Mouse (Mus musculus) midbrain, embryonic 14.5 days (tissue): ENCODE results near the gene Prrt1. TPM values are rescaled to one million over a fixed set of nuclear protein-coding genes. Genes with fewer than 3 reads are reported as not detected.

Source experiments
- ATAC-seq: fragments of 200-750 bp; cut with Nextera tagmentation; 2 replicates; pipeline ENCODE4 v1.8.0; 2017; ENCODE audit warnings: moderate number of reproducible peaks, moderate library complexity; ENCODE audit not compliant: low FRiP score, low TSS enrichment
- DNase-seq: peaks from one replicate; pipeline ENCODE4 v3.0.0-alpha.2; 2015
- H3K27ac ChIP-seq: fragments of 300-500 bp; sonication (generic); replicated peaks from 2 replicates; pipeline ENCODE4 v1.5.1; 2014; ENCODE audit warnings: mild to moderate bottlenecking, low read depth, low read length, moderate library complexity
- H3K27me3 ChIP-seq: fragments of 300-500 bp; sonication (generic); 2 replicates; pipeline ENCODE4 v1.6.1; 2014; ENCODE audit warnings: low read length, control low read depth, mixed read lengths; ENCODE audit not compliant: control insufficient read depth, insufficient read depth
- H3K36me3 ChIP-seq: fragments of 300-500 bp; sonication (generic); 2 replicates; pipeline ENCODE4 v1.6.1; 2014; ENCODE audit warnings: low read length, control low read depth; ENCODE audit not compliant: control insufficient read depth, insufficient read depth
- H3K4me1 ChIP-seq: fragments of 300-500 bp; sonication (generic); 2 replicates; pipeline ENCODE4 v1.6.1; 2014; ENCODE audit warnings: mild to moderate bottlenecking, antibody characterized with exemption, low read length, control low read depth; ENCODE audit not compliant: control insufficient read depth, insufficient read depth
- H3K4me2 ChIP-seq: fragments of 300-500 bp; sonication (generic); 2 replicates; pipeline ENCODE4 v1.6.1; 2014; ENCODE audit warnings: mild to moderate bottlenecking, low read length, moderate library complexity
- H3K4me3 ChIP-seq: fragments of 300-500 bp; sonication (generic); replicated peaks from 2 replicates; pipeline ENCODE4 v1.5.1; 2014; ENCODE audit warnings: low read depth, low read length
- H3K9ac ChIP-seq: fragments of 300-500 bp; sonication (generic); replicated peaks from 2 replicates; pipeline ENCODE4 v1.6.1; 2014; ENCODE audit warnings: mild to moderate bottlenecking, low read length, moderate library complexity
- H3K9me3 ChIP-seq: fragments of 300-500 bp; sonication (generic); 2 replicates; pipeline ENCODE4 v1.6.1; 2016; ENCODE audit warnings: low read length, control low read depth, mixed read lengths; ENCODE audit not compliant: control insufficient read depth
- WGBS: fragments of 180-500 bp; shearing (Covaris S2); extraction: QIAGEN DNeasy Blood & Tissue Kit; methylation state at CpG from one replicate; pipeline ENCODE4 v1.1.7; 2014; 5-methylcytosine and 5-hydroxymethylcytosine counted together
- polyA plus RNA-seq: library from polyadenylated mRNA; unstranded; fragments of >200 nt; fragmentation: Nextera tagmentation; extraction: Ambion mirVana; gene quantifications from 2 replicates; pipeline ENCODE4 v1.2.1, GENCODE M21; 2014

The Prrt1 gene
- polyA plus RNA-seq: 12.4 and 13.6 TPM in 2 replicates

DNA sequence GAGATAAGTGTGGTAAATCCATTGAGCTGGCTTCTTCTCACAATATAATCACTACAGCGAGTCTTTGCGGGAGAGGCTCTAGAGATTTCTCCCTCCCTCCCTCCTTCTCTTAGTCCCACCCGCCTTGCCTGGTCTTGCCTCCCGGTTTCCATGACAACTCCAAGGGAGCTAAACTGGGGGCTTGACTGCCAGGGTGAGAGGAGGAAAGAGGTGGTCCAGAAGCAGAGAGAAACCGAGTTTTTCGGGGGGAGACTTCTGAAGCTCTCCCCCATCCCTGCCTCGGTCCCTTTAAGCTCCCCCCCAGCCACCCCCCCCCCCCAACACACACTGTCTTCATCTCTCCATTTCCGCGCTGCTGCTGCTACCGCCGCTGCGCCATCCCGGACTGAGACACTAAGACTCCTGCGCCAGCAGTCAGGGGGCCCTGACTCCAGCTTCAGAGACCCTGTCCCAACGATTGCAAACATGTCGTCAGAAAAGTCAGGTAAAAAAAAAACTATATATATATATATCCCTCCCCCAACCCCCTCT, at the start of gene Prrt1:
Gene Prrt1 (plus strand): TSS at position 313 of the 531 bp plus-strand sequence.
- ATAC-seq (peak; percentile 49; the same call in 1 of the 2 replicates), DNase-seq (peak; percentile 89)
- no peaks in the 10 kb centered on the region for H3K9me3 ChIP-seq
- peak within 1 kb of the TSS; percentile 68 for H3K9ac ChIP-seq
- no peaks in the 10 kb centered on the region for H3K36me3 ChIP-seq
- peaks cover 14% of the 10 kb centered on the region; the same call in 1 of the 2 replicates for H3K27me3 ChIP-seq
- WGBS: under 1% methylated on average over 16 of the region's 16 CpGs
- peaks cover 53% of the 10 kb centered on the region for H3K4me1 ChIP-seq
- peak within 1 kb of the TSS; percentile 71 for H3K4me3 ChIP-seq
- H3K4me2 ChIP-seq: peak within 1 kb of the TSS; percentile 90
- H3K27ac ChIP-seq: peak within 1 kb of the TSS; percentile 93

DNA sequence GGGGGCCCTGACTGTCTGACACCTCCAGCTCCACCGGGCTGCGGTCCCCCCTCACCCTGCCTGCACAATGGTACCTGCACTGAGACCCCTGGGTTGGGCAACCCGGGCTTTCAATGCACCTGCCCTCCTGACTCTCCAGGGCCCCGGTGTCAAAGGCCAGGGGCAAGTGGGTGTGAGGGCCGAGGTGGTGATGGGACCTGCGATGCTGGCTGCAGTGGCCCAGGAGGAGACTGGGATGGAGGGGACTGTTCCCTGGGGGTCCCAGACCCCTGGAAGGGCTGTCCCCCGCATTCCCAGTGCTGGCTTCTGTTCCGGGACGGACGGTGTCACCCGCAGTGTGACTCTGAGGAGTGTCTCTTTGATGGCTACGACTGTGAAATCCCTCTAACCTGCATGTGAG, 46.8 kb upstream of the Prrt1 start:
- H3K27me3 ChIP-seq: no peaks in the 10 kb centered on the region
- no peak for ATAC-seq
- peaks cover 14% of the 10 kb centered on the region for H3K4me1 ChIP-seq
- no peak for DNase-seq
- no peak overlapping the region for H3K4me2 ChIP-seq
- no peaks in the 10 kb centered on the region for H3K36me3 ChIP-seq
- 88% methylated on average over 12 of the region's 12 CpGs for WGBS
- no peaks in the 10 kb centered on the region for H3K9me3 ChIP-seq
- no peak overlapping the region for H3K4me3 ChIP-seq
- no peak overlapping the region for H3K9ac ChIP-seq
- H3K27ac ChIP-seq: no peak overlapping the region

- Histone ChIP-seq H3K36me3 (no peaks in the 10 kb centered on the region), H3K9ac (no peak overlapping the region), H3K4me3 (no peak overlapping the region), H3K9me3 (no peaks in the 10 kb centered on the region), H3K4me2 (no peak overlapping the region), H3K27me3 (no peaks in the 10 kb centered on the region), H3K27ac (no peak overlapping the region), H3K4me1 (peaks cover 20% of the 10 kb centered on the region)
- DNase-seq (no peak), ATAC-seq (no peak)
- 60% methylated on average over 7 of the region's 7 CpGs for WGBS
Observed at GRCm38 (mm10) chr17:34583397-34583796, 45.9 kb upstream of the Prrt1 start.

- Histone ChIP-seq H3K4me2 (no peak overlapping the region), H3K27me3 (no peaks in the 10 kb centered on the region), H3K9me3 (no peaks in the 10 kb centered on the region), H3K4me3 (no peak overlapping the region), H3K27ac (no peak overlapping the region), H3K4me1 (peaks cover 24% of the 10 kb centered on the region), H3K36me3 (no peaks in the 10 kb centered on the region), H3K9ac (no peak overlapping the region)
- DNase-seq (no peak), ATAC-seq (no peak)
- 83% methylated on average over 8 of the region's 8 CpGs for WGBS
Observed at GRCm38 (mm10) chr17:34583819-34584218, 45.5 kb upstream of the Prrt1 start.

DNA sequence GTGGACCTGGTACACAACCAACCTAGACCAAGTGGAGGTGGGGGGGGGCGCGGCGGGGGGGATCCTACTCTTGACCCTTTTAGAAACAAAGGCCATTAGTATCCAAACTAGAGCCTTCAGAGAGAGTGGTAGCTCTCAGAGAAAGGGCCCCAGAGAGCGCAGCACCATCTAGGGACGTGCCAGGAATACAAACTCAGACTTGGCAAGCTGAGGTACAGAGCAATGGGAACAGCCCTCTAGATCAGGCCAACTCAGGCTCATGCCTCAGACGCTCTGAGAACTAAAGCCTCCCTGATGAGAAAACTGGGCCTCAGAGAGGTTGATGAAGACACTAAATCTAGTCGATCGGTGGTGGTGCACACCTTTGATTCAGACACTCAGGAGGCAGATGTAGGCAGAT, 44.2 kb upstream of the Prrt1 start:
- H3K36me3 ChIP-seq: no peaks in the 10 kb centered on the region
- H3K27me3 ChIP-seq: no peaks in the 10 kb centered on the region
- ATAC-seq (no peak), DNase-seq (no peak)
- H3K27ac ChIP-seq: peak overlapping the region; percentile 99; the same call in 1 of the 2 replicates
- H3K9ac ChIP-seq: no peak overlapping the region
- H3K9me3 ChIP-seq: no peaks in the 10 kb centered on the region
- 87% methylated on average over 8 of the region's 8 CpGs for WGBS
- no peak overlapping the region for H3K4me3 ChIP-seq
- peaks cover 30% of the 10 kb centered on the region for H3K4me1 ChIP-seq
- no peak overlapping the region for H3K4me2 ChIP-seq

DNA sequence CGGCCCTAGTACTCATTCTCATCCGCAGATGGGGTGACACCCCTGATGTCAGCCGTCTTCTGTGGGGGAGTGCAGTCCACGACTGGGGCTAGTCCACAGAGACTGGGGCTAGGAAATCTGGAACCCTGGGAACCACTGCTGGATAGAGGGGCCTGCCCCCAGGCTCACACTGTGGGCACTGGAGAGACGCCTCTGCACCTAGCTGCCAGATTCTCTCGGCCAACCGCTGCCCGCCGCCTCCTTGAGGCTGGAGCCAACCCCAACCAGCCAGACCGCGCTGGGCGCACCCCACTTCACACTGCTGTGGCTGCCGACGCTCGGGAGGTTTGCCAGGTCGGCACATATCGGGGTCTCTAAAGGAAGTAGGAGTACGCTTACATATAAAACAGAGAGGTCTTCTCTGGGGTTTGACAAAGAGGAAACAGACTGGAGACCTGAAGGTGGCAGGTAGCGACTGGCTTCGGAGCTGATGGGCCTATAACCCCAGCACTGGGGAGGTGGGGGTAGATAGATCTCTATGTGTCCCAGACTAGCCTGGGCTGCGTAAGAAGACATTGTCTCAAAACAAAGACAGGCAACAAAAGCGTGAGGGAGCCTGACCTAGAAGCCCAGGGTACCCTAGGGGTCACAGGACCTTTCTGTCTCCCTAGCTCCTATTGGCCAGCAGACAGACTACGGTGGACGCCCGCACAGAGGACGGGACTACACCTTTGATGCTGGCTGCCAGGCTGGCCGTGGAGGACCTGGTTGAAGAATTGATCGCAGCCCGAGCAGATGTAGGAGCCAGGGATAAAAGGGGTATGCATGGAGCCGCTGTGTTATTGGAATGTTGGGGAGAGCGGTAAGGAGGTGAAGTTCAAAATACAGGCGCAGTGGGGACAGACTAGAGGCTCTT, 43.2 kb upstream of the Prrt1 start:
- 12% methylated on average over 32 of the region's 32 CpGs for WGBS
- Histone ChIP-seq H3K27ac (peak overlapping the region; percentile 99), H3K27me3 (no peaks in the 10 kb centered on the region), H3K36me3 (no peaks in the 10 kb centered on the region), H3K9me3 (no peaks in the 10 kb centered on the region), H3K4me1 (peaks cover 39% of the 10 kb centered on the region), H3K9ac (peak overlapping the region; percentile 85), H3K4me2 (peak overlapping the region; percentile 98), H3K4me3 (peak overlapping the region; percentile 69)
- peak; percentile 4; the same call in 1 of the 2 replicates for ATAC-seq
- peak; percentile 64 for DNase-seq

DNA sequence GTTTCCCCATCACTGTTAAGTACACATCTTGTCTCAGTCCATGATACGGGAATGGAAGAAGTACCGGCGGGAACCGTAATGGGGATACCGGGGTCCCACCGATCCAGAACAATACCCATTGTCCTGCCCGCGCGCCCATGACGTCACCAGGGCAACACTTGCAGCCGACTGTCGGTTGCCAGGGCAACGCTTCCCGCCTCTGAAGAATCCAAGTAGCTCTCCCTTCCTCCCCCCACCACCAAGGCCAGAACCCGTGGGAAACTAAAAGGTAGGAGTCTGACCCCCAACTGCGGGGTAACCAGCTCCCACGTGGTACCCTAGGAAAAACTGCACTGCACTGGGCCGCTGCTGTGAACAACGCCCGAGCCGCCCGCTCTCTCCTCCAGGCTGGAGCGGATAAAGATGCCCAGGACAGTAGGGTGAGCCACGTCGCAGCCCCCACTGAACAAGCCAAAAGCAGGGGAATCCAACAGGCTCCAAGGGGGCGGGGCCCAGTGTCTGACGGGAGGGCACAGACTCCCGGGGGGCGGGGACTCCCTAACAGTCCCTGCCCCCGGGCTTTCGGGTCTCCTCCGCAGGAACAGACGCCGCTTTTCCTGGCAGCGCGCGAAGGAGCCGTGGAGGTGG, 42.4 kb upstream of the Prrt1 start:
- ATAC-seq (peak; percentile 79), DNase-seq (peak; percentile 97)
- Histone ChIP-seq H3K36me3 (no peaks in the 10 kb centered on the region), H3K4me1 (peaks cover 43% of the 10 kb centered on the region), H3K4me2 (peak overlapping the region; percentile 98), H3K9ac (peak overlapping the region; percentile 85), H3K4me3 (peak overlapping the region; percentile 69), H3K9me3 (no peaks in the 10 kb centered on the region), H3K27ac (peak overlapping the region; percentile 99), H3K27me3 (no peaks in the 10 kb centered on the region)
- under 1% methylated on average over 38 of the region's 38 CpGs for WGBS

DNA sequence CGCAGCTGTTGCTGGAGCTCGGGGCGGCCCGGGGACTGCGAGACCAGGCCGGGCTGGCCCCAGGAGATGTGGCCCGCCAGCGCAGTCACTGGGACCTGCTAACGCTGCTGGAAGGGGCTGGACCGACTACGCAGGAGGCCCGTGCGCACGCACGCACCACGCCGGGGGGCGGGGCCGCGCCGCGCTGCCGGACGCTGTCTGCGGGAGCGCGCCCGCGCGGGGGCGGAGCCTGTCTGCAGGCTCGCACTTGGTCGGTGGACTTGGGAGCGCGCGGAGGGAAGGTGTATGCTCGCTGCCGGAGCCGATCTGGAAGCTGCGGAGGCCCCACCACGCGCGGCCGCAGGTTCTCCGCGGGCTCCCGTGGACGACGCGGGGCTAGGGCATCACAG, 41.9 kb upstream of the Prrt1 start:
- peak overlapping the region; percentile 98 for H3K4me2 ChIP-seq
- H3K9ac ChIP-seq: peak overlapping the region; percentile 85
- ATAC-seq (peak; percentile 86), DNase-seq (peak; percentile 99)
- peak overlapping the region; percentile 69 for H3K4me3 ChIP-seq
- no peaks in the 10 kb centered on the region for H3K9me3 ChIP-seq
- H3K27me3 ChIP-seq: no peaks in the 10 kb centered on the region
- WGBS: under 1% methylated on average over 50 of the region's 50 CpGs
- peak overlapping the region; percentile 99 for H3K27ac ChIP-seq
- peaks cover 43% of the 10 kb centered on the region for H3K4me1 ChIP-seq
- no peaks in the 10 kb centered on the region for H3K36me3 ChIP-seq
